Mouse (Mus musculus): ENCODE results near the gene Srbd1.

Gene Srbd1

GRCm38 (mm10) chr17:85941141-85941738, 203.7 kb downstream of the Srbd1 start:
- in situ Hi-C loops (cut with MboI; ENCODE audit: low sequenced_read_pairs) = no loop called here

- in situ Hi-C loops (cut with MboI; ENCODE audit: low sequenced_read_pairs) = no loop called here
Measured at GRCm38 (mm10) chr17:85937131-85937530, 207.8 kb downstream of the Srbd1 start.

- in situ Hi-C loops (cut with MboI; ENCODE audit: low sequenced_read_pairs) = no loop called here
Measured at GRCm38 (mm10) chr17:85935268-85935667, 209.7 kb downstream of the Srbd1 start.

All from CH12F3 (cell line).